Mouse (Mus musculus): ENCODE data around the gene Bicdl1.

DNA sequence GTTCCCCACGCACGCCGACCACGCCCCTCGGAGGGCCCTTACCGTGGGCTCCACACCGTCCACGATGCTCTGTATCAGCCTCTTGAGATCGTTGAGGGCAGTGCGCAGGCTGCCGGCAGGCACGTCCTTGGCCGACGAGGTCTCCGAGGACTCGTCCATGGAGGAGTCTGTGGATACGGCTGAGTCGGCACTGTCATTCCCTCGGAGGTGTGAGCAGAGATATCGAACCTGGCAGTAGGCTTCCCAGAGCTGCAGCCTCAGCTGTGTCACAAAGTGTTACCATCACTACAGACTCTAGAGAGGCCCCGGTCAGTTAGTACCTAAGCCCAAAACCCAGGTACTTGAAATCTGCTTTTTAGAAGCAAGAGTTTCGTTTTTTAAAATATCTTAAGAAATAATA lies 68.8 kb downstream of the Bicdl1 start:
- no peak for TF ChIP-seq EP300 (optimal IDR thresholded peaks at IDR 0.05)
- TF ChIP-seq CTCF (IDR thresholded peaks at IDR 0.05; ENCODE audit: low read depth) = no peak

Measured in stomach, postnatal 0 days (tissue).